Mouse (Mus musculus): ENCODE measurements around the gene Ocm. TPM values are rescaled to one million over a fixed set of nuclear protein-coding genes. Genes with fewer than 3 reads are reported as not detected.
A peak's percentile ranks its signal among the peaks of the same experiment; 100 is the strongest.
"Not testable (repeated sequence)": the region's sequence is repeated elsewhere in the genome, so short reads cannot be mapped to it uniquely, and the experiment has no call there.

The Ocm gene
- total and polyA plus RNA-seq, 2 experiments from 2014 or later, result not detected

GRCm38 (mm10) chr5:144015312-144015650 lies 11.2 kb downstream of the Ocm start:
- no peaks in the 10 kb centered on the region for H3K4me1 ChIP-seq (ENCODE audit: control insufficient read depth, insufficient read depth)
- no peaks in the 10 kb centered on the region for H3K27me3 ChIP-seq (ENCODE audit: control insufficient read depth, insufficient read depth, low read length)
- H3K9me3 ChIP-seq (replicated peaks; ENCODE audit: control insufficient read depth, low read length), result no peaks in the 10 kb centered on the region
- H3K4me3 ChIP-seq (ENCODE audit: low read depth, low read length), result peak overlapping the region; percentile 86; the same call in 1 of the 2 replicates
- 75% methylated on average over 3 of the region's 3 CpGs for WGBS
- no peak for DNase-seq (ENCODE audit: low spot score)
- no peak overlapping the region for H3K27ac ChIP-seq (ENCODE audit: low read depth)
- H3K9ac ChIP-seq (replicated peaks; ENCODE audit: low read depth, low read length), result no peak overlapping the region
- H3K4me2 ChIP-seq (ENCODE audit: low read depth, low read length), result peak overlapping the region; percentile 61
- peaks cover 24% of the 10 kb centered on the region for H3K36me3 ChIP-seq (replicated peaks; ENCODE audit: control insufficient read depth, insufficient read depth, low read length)
- TF ChIP-seq EP300 (IDR thresholded peaks at IDR 0.05; ENCODE audit: low read depth), result no peak
- no peak for TF ChIP-seq CTCF (IDR thresholded peaks at IDR 0.05; ENCODE audit: low read depth)
- no peak for ATAC-seq (ENCODE audit: insufficient read depth, low read depth)

- no peaks in the 10 kb centered on the region for H3K27me3 ChIP-seq (ENCODE audit: control insufficient read depth, insufficient read depth, low read length)
- TF ChIP-seq CTCF (IDR thresholded peaks at IDR 0.05; ENCODE audit: low read depth), result no peak
- no peak for TF ChIP-seq EP300 (IDR thresholded peaks at IDR 0.05; ENCODE audit: low read depth)
- WGBS, result 3% methylated on average over 47 of the region's 47 CpGs
- H3K36me3 ChIP-seq (replicated peaks; ENCODE audit: control insufficient read depth, insufficient read depth, low read length), result peaks cover 28% of the 10 kb centered on the region
- peak within 1 kb of the TSS; percentile 86 for H3K4me3 ChIP-seq (ENCODE audit: low read depth, low read length)
- ATAC-seq (ENCODE audit: insufficient read depth, low read depth), result peak; percentile 100
- peak within 1 kb of the TSS; percentile 82 for H3K9ac ChIP-seq (replicated peaks; ENCODE audit: low read depth, low read length)
- no peaks in the 10 kb centered on the region for H3K4me1 ChIP-seq (ENCODE audit: control insufficient read depth, insufficient read depth)
- no peaks in the 10 kb centered on the region for H3K9me3 ChIP-seq (replicated peaks; ENCODE audit: control insufficient read depth, low read length)
- H3K27ac ChIP-seq (ENCODE audit: low read depth), result peak within 1 kb of the TSS; percentile 81
- peak within 1 kb of the TSS; percentile 61 for H3K4me2 ChIP-seq (ENCODE audit: low read depth, low read length)
- DNase-seq (ENCODE audit: low spot score), result peak; percentile 94
Observed at GRCm38 (mm10) chr5:144014551-144015311, 11.7 kb downstream of the Ocm start, which contains the start of gene Ccz1. Ccz1 (minus strand) TSS chr5:144014877.

DNA sequence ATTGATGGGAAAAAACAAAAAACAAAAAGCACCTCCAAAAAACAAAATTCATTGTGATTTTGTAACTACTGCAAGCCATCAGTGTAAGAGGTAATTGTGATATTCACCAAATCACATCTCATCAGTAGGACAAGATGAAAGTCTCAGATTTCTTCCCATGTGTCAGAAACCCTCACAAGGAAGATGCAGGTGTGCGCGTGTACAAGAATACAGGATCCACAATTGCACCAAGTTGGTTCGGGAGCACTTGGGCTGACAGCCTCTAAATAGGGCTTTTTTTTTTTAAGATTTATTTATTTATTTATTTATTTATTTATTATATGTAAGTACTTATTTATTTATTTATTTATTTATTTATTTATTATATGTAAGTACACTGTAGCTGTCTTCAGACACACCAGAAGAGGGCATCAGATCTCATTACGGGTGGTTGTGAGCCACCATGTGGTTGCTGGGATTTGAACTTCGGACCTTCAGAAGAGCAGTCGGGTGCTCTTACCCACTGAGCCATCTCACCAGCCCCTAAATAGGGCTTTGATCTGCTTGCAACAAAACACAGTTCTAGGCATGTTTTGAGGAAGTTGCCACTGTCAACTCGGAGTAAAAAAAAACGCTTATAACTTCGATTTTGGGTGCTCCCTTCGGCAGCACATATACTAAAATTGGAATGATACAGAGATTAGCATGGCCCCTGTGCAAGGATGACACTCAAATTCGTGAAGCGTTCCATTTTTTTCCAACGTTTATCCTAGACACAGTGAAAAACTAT lies 12.9 kb downstream of the Ocm start:
- not testable (repeated sequence) for ATAC-seq (ENCODE audit: insufficient read depth, low read depth); H3K4me1 ChIP-seq (ENCODE audit: control insufficient read depth, insufficient read depth); DNase-seq (ENCODE audit: low spot score); H3K9me3 ChIP-seq (replicated peaks; ENCODE audit: control insufficient read depth, low read length); H3K9ac ChIP-seq (replicated peaks; ENCODE audit: low read depth, low read length); H3K27me3 ChIP-seq (ENCODE audit: control insufficient read depth, insufficient read depth, low read length); H3K27ac ChIP-seq (ENCODE audit: low read depth)
- peak overlapping the region; percentile 61 for H3K4me2 ChIP-seq (ENCODE audit: low read depth, low read length)
- H3K4me3 ChIP-seq (ENCODE audit: low read depth, low read length), result peak overlapping the region; percentile 86
- WGBS, result 57% methylated on average over 12 of the region's 13 CpGs
- peaks cover 40% of the 10 kb centered on the region for H3K36me3 ChIP-seq (replicated peaks; ENCODE audit: control insufficient read depth, insufficient read depth, low read length)

- ATAC-seq (ENCODE audit: insufficient read depth, low read depth) (no peak), DNase-seq (ENCODE audit: low spot score) (no peak)
- 85% methylated on average over 15 of the region's 15 CpGs for WGBS
- Histone ChIP-seq H3K36me3 (replicated peaks; ENCODE audit: control insufficient read depth, insufficient read depth, low read length) (peaks cover 63% of the 10 kb centered on the region), H3K27me3 (ENCODE audit: control insufficient read depth, insufficient read depth, low read length) (no peaks in the 10 kb centered on the region), H3K27ac (ENCODE audit: low read depth) (no peak overlapping the region), H3K9ac (replicated peaks; ENCODE audit: low read depth, low read length) (no peak overlapping the region), H3K4me2 (ENCODE audit: low read depth, low read length) (no peak overlapping the region), H3K4me1 (ENCODE audit: control insufficient read depth, insufficient read depth) (no peaks in the 10 kb centered on the region), H3K9me3 (replicated peaks; ENCODE audit: control insufficient read depth, low read length) (no peaks in the 10 kb centered on the region), H3K4me3 (ENCODE audit: low read depth, low read length) (no peak overlapping the region)
- TF ChIP-seq EP300 (IDR thresholded peaks at IDR 0.05; ENCODE audit: low read depth), result no peak
- TF ChIP-seq CTCF (IDR thresholded peaks at IDR 0.05; ENCODE audit: low read depth), result no peak
Observed at GRCm38 (mm10) chr5:144002461-144003192, 23.8 kb downstream of the Ocm start.

- ATAC-seq (ENCODE audit: insufficient read depth, low read depth), result no peak
- no peak overlapping the region for H3K9ac ChIP-seq (replicated peaks; ENCODE audit: low read depth, low read length)
- no peak for DNase-seq (ENCODE audit: low spot score)
- H3K9me3 ChIP-seq (replicated peaks; ENCODE audit: control insufficient read depth, low read length), result no peaks in the 10 kb centered on the region
- H3K4me3 ChIP-seq (ENCODE audit: low read depth, low read length), result no peak overlapping the region
- no peak overlapping the region for H3K4me2 ChIP-seq (ENCODE audit: low read depth, low read length)
- H3K4me1 ChIP-seq (ENCODE audit: control insufficient read depth, insufficient read depth), result no peaks in the 10 kb centered on the region
- 79% methylated on average over 1 of the region's 1 CpGs for WGBS
- TF ChIP-seq CTCF (IDR thresholded peaks at IDR 0.05; ENCODE audit: low read depth), result 0 out of 2 replicates have a peak, but pooled peaks have one; percentile 16
- TF ChIP-seq EP300 (IDR thresholded peaks at IDR 0.05; ENCODE audit: low read depth), result no peak
- H3K27me3 ChIP-seq (ENCODE audit: control insufficient read depth, insufficient read depth, low read length), result no peaks in the 10 kb centered on the region
- peaks cover 85% of the 10 kb centered on the region for H3K36me3 ChIP-seq (replicated peaks; ENCODE audit: control insufficient read depth, insufficient read depth, low read length)
- H3K27ac ChIP-seq (ENCODE audit: low read depth), result no peak overlapping the region
Observed at GRCm38 (mm10) chr5:143999409-143999808, 27.1 kb downstream of the Ocm start.
